ENCODE assay signal across 11 mouse cellular contexts in the genomic region with DNA sequence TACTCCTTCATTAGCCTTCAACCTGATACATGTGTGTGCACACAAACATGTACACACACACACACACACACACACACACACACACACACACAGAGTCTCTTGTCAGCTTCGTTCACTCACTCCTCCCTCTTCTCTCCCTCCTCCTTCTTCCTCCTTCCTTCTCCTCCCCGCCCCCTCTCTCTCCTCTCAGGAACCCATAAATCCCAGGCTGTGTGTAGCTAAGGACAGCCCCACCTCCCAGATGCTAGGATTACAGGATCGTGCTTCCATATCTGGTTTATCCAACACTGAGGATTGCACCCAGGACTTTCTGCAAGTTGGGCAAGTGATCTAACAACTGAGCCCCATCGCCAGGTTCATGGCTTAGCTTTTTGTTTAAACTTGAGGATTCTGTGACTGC. TPM values are rescaled to one million over a fixed set of nuclear protein-coding genes. Genes with fewer than 3 reads are reported as not detected.
"Had no signal": no experiment of that assay in that cellular context is flagged by ENCODE, and none has a peak within 500 bp of the region (broad histone marks: within the 10 kb centered on the region; RNA-seq: fewer than 3 reads in every experiment).

No protein-coding gene starts in this region.

- H3K27me3 ChIP-seq: limb, embryonic 15.5 days; liver, embryonic 12.5 days; megakaryocyte, embryonic 14.5 days; midbrain, embryonic 13.5 days had no signal

- H3K27ac ChIP-seq: limb, embryonic 15.5 days; liver, embryonic 12.5 days; macrophage; midbrain, embryonic 13.5 days had no signal

- H3K9ac ChIP-seq: limb, embryonic 15.5 days; liver, embryonic 12.5 days; lung, embryonic 14.5 days; midbrain, embryonic 13.5 days had no signal

- H3K4me1 ChIP-seq: megakaryocyte, embryonic 14.5 days had no signal

- H3K36me3 ChIP-seq: limb, embryonic 15.5 days; liver, embryonic 12.5 days; midbrain, embryonic 13.5 days had no signal

- ATAC-seq: liver, embryonic 12.5 days; midbrain, embryonic 13.5 days had no signal

- H3K4me3 ChIP-seq: limb, embryonic 15.5 days; liver, embryonic 12.5 days; megakaryocyte, embryonic 14.5 days; midbrain, embryonic 13.5 days had no signal

- H3K9me3 ChIP-seq: limb, embryonic 15.5 days; liver, embryonic 12.5 days; megakaryocyte, embryonic 14.5 days; midbrain, embryonic 13.5 days had no signal

- DNase-seq: kidney, adult 9 months; left cerebral cortex, postnatal 4 days; lung, embryonic 14.5 days; lung, postnatal 10 days; thymus, adult 18-20 months; thymus, postnatal 14 days had no signal

- H3K4me2 ChIP-seq: limb, embryonic 15.5 days; liver, embryonic 12.5 days; lung, embryonic 14.5 days; midbrain, embryonic 13.5 days had no signal

RNA-seq across cellular contexts. Expression of gene Unc5cl, which starts 59.9 kb away (rescaled TPM):
- polyA plus RNA-seq: macrophage had no signal
